Mouse (Mus musculus) adrenal gland, postnatal 10 days (tissue): Measurements from ENCODE around the gene Lpar1. TPM values are rescaled to one million over a fixed set of nuclear protein-coding genes. Genes with fewer than 3 reads are reported as not detected.

ENCODE experiments used
- DNase-seq: peaks from one replicate; pipeline ENCODE4 v3.0.0; 2021; ENCODE audit warnings: mixed read lengths
- total RNA-seq, 2 experiments: library from RNA; stranded (reverse); gene quantifications; 2 replicates each; pipeline ENCODE4 v1.2.3; 2021

The Lpar1 gene
- total RNA-seq, 2 experiments from 2014 or later = 22.0 to 22.6 TPM

DNA sequence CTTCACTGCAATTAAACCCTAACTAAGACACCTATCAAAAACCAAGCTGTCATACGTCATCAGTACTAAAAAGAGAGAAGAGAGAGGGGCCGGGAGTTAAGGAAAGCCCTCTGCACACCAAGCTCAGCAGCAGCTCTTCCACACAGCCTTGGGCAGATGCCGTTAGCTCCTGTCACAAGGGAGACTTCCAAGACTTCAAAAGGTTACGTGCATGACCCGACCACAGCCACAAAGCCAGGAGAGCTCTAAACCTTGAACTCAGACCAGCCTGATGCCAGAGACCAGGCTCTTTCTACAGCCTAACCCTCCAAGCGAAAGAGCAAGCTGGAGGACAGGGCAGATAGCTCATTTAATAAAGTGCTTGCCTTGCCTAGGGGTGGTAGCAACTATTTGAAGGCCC, 46.2 kb downstream of the Lpar1 start:
- no peak for DNase-seq

DNA sequence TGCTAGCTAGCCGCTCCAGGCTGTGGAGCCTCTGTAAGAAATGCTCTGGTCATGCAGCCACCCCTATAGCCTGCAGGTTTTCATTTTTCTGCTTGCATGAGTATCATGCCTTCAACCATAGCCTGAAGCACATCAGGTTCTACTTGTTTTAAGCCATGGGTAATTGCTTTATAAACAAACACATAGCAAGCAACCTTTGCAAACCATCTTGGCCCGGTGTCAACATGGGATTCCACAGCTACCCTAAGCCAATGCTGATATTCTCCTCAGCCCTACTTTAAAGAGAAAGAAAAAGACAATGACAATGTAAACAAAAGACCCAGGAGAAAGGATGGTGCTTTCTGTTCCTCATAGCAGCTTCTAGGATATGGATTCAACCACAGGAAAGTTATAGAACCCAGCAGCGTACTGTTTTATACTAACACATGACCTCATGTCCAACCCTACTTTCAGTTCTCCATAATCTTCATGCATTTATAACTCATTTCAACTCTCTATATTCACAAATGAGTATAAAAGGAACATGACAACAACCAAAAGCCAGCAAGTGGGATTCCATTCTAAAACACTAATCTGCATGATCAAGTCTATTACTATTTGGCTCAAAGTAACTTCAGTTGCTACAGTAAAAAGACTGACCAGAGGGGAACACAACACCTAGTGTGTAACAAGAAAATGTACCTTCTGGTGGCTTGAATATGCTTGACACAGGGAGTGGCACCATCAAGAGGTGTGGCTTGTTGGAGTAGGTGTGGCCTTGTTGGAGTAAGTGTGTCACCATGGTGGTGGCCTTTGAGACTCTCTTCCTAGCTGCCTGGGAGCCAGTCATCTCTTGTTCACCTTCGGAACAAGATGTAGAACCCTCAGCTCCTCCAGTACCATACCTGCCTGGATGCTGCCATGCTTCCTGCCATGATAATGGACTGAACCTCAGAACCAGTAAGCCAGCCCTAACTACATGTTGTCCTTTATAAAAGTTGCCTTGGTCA, 46.9 kb downstream of the Lpar1 start:
- no peak for DNase-seq

DNA sequence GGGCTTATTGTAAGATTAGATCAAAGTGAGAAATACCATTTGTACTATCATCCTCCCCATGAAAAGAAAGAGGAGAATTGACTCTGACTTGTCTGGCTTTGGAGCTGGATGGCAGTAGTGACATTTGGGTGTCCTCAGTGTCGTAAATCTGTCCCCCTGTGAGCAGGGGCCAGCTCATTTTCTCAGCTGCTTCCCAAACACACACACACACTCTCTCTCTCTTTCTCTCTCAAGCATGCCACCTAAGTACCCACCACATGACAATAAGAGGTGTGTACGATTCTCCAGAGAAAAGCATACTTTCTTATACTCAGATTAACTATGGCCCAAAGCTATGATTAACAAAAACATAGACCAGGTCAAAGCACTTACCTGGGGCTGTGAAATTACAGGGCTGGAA, 49.4 kb downstream of the Lpar1 start:
- DNase-seq = no peak

DNA sequence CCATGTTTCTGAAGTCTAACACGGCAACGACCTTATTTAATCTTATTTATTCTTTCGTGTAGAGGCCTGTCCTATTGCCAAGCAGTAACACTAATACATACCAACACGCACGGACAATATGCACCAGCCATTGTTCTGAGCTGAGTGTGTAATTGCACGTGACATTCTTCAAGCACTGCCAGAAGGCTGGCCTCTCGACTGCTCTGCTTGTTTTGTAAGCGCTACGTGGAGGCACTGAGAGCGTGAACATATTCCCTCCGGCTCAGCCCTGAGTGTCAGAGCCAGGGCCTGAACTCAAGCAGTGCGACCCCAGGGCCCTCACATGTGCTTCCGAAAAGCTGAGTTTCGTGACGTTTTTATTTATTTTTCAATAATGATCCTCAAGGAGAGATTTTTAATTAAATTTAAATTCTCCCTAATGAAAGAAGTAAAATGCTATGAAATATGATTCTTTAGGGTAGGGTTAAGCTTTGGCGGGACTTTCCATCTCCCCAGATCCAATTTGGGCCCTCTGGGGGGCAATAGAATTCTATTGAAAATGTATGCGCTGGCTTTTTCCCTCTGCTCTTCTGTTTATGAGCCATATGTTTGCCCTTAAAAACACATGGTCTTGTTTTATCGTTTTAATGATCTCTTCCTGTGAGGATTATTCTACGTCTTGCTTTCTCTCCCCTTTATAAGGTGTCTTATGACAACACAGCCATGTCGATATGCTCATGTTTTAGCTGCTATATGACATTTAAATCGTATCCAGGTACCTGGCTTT, 52.5 kb downstream of the Lpar1 start:
- DNase-seq = no peak

DNA sequence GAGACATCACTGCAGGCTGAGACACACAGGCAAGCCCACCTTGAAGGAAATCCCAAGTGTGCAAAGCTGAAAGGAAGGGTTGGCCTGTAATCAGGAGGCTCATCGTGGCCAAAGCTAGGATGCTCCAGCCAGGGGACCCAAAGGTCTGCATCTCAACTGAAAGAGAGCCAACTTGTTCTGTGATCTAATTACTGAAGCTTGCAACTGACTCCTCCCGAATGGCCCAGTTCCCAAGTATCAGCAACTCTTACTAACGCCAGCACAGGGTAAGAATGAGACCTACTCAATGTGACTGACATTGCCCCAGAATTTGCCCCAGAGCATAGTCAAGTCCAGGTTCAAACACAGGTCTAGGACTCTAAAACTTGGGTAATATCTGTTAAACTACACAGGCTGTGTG, 53.9 kb downstream of the Lpar1 start:
- DNase-seq = no peak

DNA sequence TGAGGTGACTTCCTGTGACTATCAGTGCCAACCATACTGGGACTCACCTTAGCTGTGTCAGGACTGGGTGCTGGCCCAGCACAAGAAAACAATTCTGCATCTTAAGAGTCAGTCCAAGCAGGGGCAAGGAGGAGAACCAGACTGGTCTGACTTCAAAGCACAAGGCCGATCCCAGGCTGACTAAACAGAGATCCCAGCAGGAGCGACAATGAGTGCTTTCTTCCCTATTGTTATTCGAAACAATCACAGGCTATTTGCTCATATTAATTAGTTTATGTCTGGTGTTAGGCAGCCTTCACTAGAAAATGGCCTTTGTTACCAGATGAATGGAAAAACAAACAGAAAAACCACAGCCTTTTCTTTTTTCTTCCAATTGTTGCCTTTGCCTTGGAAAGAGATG, 54.5 kb downstream of the Lpar1 start:
- DNase-seq = no peak

DNA sequence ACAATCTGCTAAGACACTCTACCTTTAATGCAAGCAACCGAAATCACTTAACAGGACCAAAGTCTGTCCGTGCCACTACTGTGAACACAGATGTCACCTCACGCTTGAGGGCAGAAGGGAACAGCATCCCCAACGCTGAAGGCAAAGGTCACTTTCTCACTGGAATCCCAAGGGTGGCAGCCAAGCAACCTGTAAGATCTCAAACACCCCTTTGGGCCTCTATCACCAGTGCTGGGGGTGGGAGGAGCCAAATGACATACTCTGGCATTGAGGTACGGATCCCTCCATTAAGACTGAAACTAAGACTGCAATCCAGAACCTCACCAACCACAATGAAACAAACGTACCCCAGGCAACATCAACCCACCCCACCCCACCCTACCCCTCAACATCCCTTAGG, 55.0 kb downstream of the Lpar1 start:
- DNase-seq = no peak

DNA sequence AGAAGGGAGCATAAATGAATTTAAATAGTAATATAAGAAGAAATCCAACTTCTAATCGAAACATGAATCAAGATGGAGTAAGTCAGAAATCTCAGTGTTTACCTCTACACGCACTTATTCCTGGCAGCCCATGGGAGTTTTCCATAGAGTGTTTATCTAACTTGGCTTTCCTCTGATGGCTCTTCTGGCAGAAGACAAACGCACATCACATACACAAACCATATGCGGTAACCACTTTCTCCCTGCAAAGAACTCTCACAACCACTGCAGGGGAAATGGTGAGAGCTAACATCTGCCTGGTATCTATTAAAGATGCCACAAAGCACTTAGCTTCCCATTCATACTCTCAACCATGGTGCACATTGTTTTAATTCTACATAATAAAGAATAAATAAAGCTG, 56.4 kb downstream of the Lpar1 start:
- no peak for DNase-seq

DNA sequence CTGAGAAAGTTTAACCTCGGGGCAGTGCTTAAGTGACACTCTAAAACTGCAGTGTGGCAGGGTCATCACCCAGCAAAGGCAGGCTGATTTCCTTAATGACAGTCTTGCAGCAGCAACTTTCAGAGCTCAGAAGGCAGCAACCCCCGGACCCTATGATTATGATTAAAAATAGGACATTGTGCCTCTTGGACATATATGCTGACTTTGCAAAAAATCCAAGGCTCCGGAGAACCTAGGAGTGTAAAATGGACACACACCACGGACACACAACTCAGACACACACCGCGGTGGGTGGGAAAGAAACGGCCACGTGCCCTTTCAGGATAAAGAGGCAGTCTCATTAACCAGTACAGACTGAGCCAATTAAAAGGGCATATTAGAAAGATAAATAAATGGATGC, 57.0 kb downstream of the Lpar1 start:
- no peak for DNase-seq

DNA sequence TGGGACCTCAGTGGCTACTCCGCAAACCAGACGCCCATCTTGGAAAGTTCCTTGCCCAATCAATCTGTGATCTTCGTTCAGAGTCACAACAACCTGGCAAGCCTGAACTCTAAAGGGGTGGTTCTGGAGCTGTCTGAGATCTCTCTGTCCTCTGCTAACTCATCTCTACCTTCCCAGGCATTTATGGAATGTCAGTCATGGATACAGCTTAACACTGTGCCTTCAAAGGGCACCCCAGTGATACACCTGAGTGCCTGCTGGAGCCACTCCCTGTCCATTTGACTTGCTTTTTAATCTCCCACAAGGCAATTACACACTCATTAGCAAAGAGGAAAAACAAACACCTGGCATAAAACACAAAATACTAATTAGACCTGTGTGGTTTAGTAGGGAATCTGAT, 62.0 kb downstream of the Lpar1 start:
- no peak for DNase-seq

DNA sequence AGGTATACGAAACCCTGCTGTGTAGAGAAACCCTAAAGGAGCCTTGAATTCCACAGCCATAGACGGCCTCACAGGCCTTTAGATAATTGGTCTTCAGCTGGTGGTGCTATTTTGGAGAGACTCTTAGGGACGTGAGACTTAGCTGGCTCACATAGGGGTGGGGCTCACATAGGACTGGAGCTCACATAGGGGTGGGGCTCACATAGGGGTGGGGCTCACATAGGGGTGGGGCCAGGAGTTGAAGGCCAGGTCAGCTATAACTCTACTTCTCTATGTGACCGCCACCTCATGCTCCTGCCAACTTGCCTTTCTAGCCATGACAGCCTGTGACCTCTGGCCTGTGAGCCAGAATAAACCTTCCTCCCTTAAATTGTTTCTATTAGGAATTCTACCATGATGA, 63.3 kb downstream of the Lpar1 start:
- no peak for DNase-seq

DNA sequence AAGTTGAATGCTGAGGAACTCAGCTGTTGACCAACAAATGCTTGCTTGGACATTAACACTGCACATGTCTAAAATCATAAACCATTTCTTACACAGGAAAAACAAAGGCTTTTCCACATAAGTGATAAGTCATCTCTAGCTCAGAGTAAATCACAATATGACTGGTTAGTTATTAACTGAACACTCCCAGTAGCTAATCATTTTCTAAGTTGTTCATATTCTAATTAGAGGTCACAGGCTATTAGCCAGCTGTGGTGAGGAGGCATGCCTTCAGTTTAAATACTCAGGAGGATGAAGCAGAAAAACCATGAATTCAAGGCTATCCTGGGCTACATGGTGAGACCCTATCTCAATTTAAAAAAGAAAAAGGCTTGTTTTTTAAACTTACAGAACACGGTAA, 75.1 kb downstream of the Lpar1 start:
- no peak for DNase-seq

DNA sequence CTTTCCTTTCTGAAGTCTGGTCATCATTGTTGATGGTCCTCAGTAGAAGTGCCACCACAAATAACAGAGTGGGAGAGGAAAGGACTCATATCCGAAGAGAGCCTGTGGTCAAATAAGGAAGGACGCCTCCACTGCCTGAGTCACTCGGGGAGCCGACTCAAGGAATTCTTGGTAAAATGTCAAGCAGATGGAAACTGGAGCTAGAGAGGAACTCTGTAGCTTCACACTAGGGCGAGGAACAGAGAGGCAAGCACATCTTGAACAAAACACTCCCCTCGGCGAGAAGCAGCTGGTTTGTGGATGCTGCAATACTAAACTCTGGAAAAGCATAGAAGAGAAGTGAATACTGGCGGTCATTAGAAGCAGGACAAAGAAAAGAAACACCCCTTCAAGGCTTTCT, 76.0 kb downstream of the Lpar1 start:
- DNase-seq = no peak

DNA sequence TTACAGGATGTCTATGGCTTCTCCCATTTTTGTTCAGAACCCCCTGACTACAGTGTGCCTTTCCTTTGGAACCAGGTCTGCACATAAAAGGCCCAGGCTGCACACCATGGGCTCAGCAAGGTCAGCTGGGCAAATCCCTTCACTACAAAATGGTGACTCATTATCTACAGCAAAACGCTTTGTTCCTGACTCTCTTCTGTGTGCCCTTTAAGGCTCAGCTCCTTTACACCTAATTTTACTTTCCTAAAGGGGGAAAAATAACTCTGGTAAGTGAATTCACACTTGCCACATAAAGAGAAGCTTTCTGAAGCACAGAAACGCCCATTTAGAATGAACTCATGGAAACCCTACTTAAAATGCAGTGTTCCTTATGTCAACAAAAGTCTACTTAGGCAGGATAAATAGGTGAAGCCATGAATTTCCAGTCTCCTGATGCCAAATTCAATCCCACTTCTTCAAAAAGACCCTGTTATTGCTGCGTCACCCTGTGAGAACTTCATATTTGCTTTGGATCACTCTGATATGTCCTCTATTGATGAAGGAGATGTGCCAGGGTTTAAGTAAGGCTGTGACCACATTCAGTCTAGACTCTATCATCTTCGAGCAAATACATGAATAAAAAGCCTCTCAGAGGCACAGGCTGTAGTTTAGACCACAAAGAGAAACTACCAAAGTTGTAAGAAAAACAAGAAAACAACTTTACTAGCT, 82.3 kb downstream of the Lpar1 start:
- DNase-seq = no peak

DNA sequence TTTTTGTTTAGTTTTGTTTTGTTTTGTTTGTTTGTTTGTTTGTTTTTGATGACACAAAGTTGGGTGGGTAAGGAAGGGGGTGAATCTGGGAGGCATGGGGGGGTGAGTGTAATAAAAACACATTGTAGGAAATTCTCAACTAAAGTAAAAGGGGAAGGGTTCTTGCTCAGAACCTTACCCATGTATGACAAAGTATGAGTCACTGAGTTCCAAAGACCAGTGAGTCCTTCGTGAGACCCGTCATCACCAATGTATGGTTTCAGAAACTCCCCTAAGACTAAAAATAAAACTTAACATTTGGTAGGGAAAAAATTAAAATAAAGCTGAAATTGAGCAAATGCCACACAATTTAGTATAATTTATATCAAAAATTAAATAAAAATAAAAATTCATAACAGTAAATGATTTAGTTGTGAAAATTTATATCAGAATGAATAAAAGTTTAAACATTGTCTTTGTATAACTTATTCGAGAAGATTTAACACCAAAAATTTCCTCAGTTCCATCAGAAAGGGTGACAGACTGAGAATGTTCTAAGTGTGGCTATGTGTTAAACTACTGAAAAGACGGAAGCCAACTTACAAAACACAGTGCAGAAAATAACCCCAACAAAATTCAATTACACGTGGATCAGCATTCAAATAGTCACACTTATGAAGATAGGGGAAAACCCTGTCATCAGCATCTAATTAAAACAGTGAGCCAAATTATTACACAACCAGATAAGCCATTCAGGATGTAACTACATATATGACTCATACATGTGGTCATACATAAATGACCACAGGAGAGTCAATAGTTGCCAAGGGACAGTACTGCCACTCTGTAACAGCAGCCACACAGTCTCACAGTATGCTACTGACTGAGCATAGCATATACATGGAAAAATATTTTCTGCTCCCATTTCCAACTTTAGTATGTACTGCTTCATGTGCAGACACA, 83.8 kb downstream of the Lpar1 start:
- DNase-seq = no peak

DNA sequence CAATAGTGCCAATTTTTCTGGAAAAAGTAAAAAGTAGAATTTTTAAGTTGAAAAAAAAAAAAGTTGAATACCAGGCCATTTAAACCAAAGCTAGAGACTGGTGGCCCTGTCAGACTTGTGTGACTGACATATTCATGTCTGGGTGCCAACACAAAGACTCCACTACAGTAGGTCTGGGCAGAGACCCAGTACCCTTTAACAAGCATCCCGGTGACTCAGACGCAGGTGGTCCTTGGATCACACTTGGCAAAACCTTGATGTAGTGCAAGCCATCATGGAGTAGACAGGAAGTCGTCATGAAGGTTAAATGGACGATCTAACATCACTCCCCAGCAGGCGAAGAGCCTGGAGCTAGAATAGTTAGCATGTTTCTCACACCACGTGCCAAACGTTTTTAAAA, 84.7 kb downstream of the Lpar1 start:
- DNase-seq = no peak

DNA sequence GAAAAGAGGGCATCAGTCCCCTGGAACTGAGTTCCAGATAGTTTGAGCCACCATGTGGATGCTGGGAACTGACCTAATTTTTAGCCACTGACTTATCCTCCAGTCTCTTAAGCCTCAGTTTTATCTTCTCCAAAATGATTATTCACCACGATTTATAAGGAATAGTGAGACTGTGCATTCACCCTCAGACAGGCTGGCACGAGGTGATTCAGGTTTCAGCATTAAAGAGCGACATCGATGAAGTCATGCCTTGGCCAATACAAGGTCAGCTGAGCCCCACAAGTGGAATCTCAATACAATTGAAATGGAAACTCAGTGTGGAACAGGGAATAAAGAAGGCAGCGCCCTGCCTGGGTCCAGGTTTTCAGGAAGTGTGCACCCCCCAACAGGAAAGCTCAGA, 88.1 kb downstream of the Lpar1 start:
- no peak for DNase-seq

DNA sequence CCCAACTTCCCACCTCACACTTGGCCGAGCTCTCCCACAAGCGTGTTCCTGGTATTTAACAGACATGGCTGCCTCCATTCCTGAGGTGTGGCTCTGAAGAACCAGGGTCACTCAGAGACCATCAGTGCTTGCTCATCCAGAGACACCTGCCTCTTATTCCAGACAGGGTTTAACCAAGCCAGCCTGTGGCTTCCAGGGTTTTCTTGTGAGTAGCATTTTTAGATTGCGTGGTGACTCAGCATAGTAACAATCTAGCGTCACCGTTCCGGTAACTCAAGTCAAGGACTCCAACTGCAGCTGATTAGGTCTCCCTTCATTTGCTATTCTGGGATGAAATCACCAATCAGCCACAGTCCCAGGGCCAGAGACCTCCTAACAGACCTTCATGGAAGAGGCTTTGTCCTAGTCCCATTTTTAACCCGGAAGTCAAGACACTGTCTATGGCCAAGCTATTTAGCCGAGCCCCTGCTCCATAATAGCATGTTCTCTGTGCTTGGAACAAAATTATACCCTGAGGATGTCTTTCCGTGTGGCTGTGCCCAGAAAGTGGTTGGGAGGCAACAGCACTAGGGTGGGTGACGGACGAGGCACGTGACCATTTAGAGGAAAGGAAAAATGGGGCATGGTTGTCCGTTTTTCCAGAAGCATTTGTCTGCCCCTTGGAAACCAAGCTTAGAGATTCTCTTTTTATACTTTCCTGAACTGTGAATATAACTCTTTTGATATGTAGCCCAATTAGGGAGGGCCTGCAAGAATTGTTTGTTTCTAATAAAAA, 89.1 kb downstream of the Lpar1 start:
- peak; percentile 45 for DNase-seq

DNA sequence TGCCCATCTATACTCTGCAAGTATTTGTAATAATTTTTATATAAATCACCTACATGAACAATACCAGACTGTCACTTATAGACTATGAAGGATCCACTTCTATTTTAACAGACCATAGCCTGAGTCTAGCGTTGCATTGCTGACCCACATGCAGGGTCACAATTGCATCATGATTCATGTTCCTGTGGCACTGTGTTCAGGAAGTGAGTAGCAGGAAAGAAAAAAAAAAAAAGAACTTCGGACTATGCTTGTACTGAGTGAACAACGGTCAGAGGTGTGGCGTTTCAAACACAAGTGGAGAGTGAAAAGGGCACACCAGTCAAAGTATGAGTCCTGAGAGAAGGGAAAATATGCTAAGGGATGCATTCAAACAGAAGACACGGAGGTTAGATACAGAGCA, 90.7 kb downstream of the Lpar1 start:
- DNase-seq = no peak

DNA sequence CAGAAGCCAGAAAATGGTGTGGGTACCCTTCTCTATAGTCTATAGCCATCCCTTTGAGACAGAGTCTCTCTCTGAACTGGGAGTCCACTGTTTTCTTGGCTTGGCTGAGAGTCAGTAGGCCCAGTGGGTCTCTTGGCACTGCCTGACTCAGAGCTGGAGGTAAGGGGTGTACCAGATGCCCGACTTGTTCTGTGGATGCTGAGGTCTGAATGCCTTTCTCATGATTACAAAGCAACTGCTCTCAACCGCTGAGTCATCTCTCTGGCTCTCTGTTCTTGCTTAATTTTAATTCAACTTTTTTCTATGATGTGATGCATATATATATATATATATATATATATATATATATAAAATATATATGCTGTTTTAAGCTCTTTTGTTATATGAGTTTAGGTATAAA, 91.1 kb downstream of the Lpar1 start:
- DNase-seq = no peak

DNA sequence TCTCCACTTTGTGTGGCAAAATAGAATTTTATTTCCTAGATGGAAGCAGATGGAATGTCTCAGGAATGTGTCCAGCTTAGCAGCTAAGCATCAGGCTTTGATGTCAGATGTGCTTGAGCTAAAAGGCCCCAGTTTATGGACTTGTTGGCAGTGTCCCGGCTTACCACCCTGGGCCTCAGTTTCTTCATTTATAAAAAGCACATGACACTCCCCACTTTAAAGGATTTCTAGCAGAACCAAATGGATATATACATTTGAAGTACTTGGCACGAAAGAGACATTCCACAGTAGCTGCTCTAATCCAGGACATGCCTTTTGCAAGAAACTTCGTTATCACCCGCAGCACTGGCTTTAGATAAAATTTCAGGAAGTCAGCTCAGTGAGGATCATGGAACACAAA, 100.4 kb downstream of the Lpar1 start:
- no peak for DNase-seq
